Mouse (Mus musculus) left cerebral cortex, adult 8-10 months (tissue): ENCODE measurements around the gene Olfr380. TPM values are rescaled to one million over a fixed set of nuclear protein-coding genes. Genes with fewer than 3 reads are reported as not detected.

Source experiments
- DNase-seq, 2 experiments: peaks; one replicate each; pipeline ENCODE4 v3.0.0; 2022; ENCODE audit warnings: low spot score in 2 of 2
- total RNA-seq, 4 experiments: library from RNA; stranded (reverse); gene quantifications; 2 replicates each; pipeline ENCODE4 v1.2.4; 2022

The Olfr380 gene
- total RNA-seq: not detected

- no peak for DNase-seq
Observed at GRCm38 (mm10) chr11:73457408-73457807, at the start of gene Olfr380. Gene Olfr380 (minus strand): TSS chr11:73457508.

- no peak for DNase-seq
Observed at GRCm38 (mm10) chr11:73491503-73491902, 34.2 kb upstream of the Olfr380 start, which contains the start of gene Olfr381. Gene Olfr381 (minus strand): TSS chr11:73491603.

- DNase-seq: no peak
Observed at GRCm38 (mm10) chr11:73428377-73428776, 28.9 kb downstream of the Olfr380 start, which contains the start of gene Olfr378. Gene Olfr378 (minus strand): TSS chr11:73428477.

Other genes starting within 250 kb of the Olfr380 start
- under 1 TPM in 1 of 4 experiments, not detected in 3; 0.16 TPM for gene Trpv1, start 223.2 kb downstream of the Olfr380 start, total RNA-seq
- under 1 TPM; 0.43 to 0.59 (median 0.47) TPM for gene Trpv3, start 190.1 kb downstream of the Olfr380 start, total RNA-seq
- gene Aspa, start 127.9 kb downstream of the Olfr380 start, total RNA-seq: 10 to 100 TPM; 20.9 to 29.6 (median 25.7) TPM
- not detected for gene Gm49340, start 127.8 kb downstream of the Olfr380 start, total RNA-seq
- not detected for gene Spata22, start 127.8 kb downstream of the Olfr380 start, total RNA-seq
- not detected for gene Olfr20, start 106.7 kb downstream of the Olfr380 start, total RNA-seq
- gene Olfr376, start 86.3 kb downstream of the Olfr380 start, total RNA-seq: not detected
- not detected for gene Olfr1, start 57.9 kb downstream of the Olfr380 start, total RNA-seq
- not detected for gene Olfr378, start 29.0 kb downstream of the Olfr380 start, total RNA-seq
- gene Olfr381, start 34.1 kb upstream of the Olfr380 start, total RNA-seq: not detected
- gene Olfr382, start 59.7 kb upstream of the Olfr380 start, total RNA-seq: not detected
- gene Olfr385, start 135.5 kb upstream of the Olfr380 start, total RNA-seq: not detected
- not detected for gene Olfr384, start 141.1 kb upstream of the Olfr380 start, total RNA-seq
- not detected for gene Zfp735, start 231.3 kb upstream of the Olfr380 start, total RNA-seq